Mouse (Mus musculus) Patski (cell line): ENCODE results near the gene Hcn1. TPM values are rescaled to one million over a fixed set of nuclear protein-coding genes. Genes with fewer than 3 reads are reported as not detected.

Experiments
- ATAC-seq: fragments of 100-300 bp; one replicate; pipeline ENCODE4 v1.8.0; 2021
- CTCF ChIA-PET: fragments of 350-600 bp; sonication (Branson Sonifier 250); formaldehyde crosslinking; loops from one replicate; lab custom pipeline; 2022; ENCODE audit warnings: inconsistent platforms; lab: Charles Lee
- POLR2A ChIA-PET: fragments of 350-600 bp; sonication (Branson Sonifier 250); formaldehyde crosslinking; loops from one replicate; lab custom pipeline; 2022; ENCODE audit warnings: antibody characterized with exemption, inconsistent platforms; lab: Charles Lee
- DNase-seq: peaks from one replicate; pipeline ENCODE4 v3.0.0-alpha.2; 2011; ENCODE audit warnings: low read depth, low spot score
- H3K27me3 ChIP-seq: fragments of 371-371 bp; one replicate; pipeline ENCODE4 v1.5.1; 2021
- CTCF ChIP-seq: fragments of 100-300 bp; IDR thresholded peaks from one replicate; pipeline ENCODE4 v1.5.1; 2021
- in situ Hi-C: fragments of 300-500 bp; cut with MboI; formaldehyde crosslinking; loops from 3 replicates; pipeline ENCODE4 v1.11.1; 2018; ENCODE audit warnings: low pct_unique_long_range_greater_than_20kb, mixed read lengths
- polyA plus RNA-seq: library from polyadenylated mRNA; unstranded; gene quantifications from one replicate; pipeline ENCODE4 v1.2.3, GENCODE M21; 2021

The Hcn1 gene
- polyA plus RNA-seq, 1 experiment from 2014 or later, result 0.01 TPM

DNA sequence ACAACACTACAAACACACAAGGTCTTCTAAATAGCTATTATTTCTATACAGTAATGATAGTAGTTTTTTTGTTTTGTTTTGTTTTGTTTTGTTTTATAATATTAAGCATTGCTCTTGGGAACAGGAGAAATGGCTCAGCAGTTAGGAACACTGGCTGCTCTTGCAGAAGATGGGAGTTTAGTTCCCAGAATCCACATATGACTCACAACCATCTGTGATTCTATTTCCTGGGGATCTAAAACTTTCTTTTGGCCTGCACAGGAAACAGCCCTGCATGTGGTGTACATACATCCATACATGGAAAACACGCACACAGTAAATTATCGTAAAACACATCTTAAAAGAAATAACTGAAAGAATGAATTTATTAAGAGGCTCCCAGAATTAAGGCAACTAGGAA lies 9.8 kb downstream of the Hcn1 start:
- H3K27me3 ChIP-seq, result no peaks in the 10 kb centered on the region
- no peak for TF ChIP-seq CTCF
- CTCF ChIA-PET, result interaction anchor here (1.3 kb wide), 1 partner anchor 9 kb away, joined by 3 read pairs; no protein-coding TSS in a partner anchor
- ATAC-seq, result no peak
- no peak for DNase-seq
- in situ Hi-C loops, result no loop called here
- POLR2A ChIA-PET, result interaction anchor here (0.7 kb wide), 1 partner anchor 166 kb away, joined by 3 read pairs; no protein-coding TSS in a partner anchor

- in situ Hi-C loops, result no loop called here
- DNase-seq (no peak), ATAC-seq (no peak)
- ChIA-PET CTCF (no interaction called here), POLR2A (no interaction called here)
- no peaks in the 10 kb centered on the region for H3K27me3 ChIP-seq
- no peak for TF ChIP-seq CTCF
Measured at GRCm38 (mm10) chr13:117619544-117619943, 17.4 kb downstream of the Hcn1 start.

- CTCF ChIA-PET, result no interaction called here
- no peaks in the 10 kb centered on the region for H3K27me3 ChIP-seq
- POLR2A ChIA-PET, result no interaction called here
- TF ChIP-seq CTCF, result no peak
- DNase-seq, result no peak
- in situ Hi-C loops, result no loop called here
- no peak for ATAC-seq
Measured at GRCm38 (mm10) chr13:117657501-117657900, 55.4 kb downstream of the Hcn1 start.

DNA sequence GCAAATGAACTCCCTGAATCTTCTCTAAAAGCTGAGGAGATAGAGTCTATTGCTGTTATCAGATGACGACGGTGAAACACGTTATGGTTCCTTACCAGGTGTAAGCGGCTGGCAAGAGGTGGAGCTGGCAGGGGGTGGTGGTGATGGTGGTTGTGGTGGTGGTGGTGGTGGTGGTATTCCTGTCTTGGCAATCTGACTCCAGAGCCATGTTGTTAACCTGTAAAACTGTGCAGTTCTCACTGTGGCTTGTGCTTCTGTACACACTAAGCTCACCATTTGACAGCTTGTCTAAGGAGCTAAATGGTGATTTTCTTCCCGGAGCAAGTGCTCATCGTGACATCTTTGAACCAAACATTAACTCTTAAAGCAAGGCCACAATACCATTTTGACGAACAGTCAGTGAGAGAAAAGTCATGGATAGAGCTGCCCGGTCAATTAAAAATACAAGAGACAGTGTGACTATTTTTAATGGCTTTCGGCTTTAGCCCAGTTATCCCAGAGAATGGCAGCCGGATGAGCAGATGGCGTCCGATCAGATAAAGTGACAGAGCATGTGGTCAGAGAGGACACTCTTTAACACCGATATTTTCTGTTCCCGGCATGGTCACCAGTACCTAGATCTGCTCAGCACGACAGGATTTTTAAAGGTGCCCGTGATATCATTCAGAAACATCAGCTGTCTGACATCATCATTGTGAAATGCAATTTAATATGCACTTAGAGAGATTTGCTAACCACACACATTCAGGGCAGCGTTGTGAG lies 56.5 kb downstream of the Hcn1 start:
- CTCF ChIA-PET, result interaction anchor here (1.0 kb wide), 1 partner anchor 55 kb away, joined by 3 read pairs; no protein-coding TSS in a partner anchor
- ATAC-seq, result no peak
- no peak for DNase-seq
- POLR2A ChIA-PET, result no interaction called here
- TF ChIP-seq CTCF, result no peak
- in situ Hi-C loops, result no loop called here
- no peaks in the 10 kb centered on the region for H3K27me3 ChIP-seq

DNA sequence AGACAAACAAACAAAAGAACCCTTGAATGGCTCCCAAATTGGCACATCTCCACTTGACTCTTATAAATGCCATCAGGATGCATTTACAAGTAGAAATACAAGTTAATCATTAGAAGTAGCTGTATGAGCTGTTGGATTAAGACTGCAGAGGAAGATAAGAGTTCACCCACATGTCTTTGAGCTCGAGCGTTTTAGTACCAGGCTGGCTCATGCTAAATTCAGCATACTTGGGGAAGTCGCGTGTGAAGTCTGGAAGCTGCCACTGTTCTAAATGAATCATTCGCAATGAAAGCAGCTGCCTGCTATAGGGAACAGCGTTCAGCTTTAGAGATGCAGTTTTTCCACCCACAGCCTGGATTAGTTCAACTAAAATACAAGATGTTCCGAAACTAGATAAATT lies 57.4 kb downstream of the Hcn1 start:
- TF ChIP-seq CTCF, result no peak
- H3K27me3 ChIP-seq, result no peaks in the 10 kb centered on the region
- in situ Hi-C loops, result no loop called here
- DNase-seq (peak; percentile 34), ATAC-seq (peak; percentile 88)
- ChIA-PET POLR2A (no interaction called here), CTCF (interaction anchor here (1.0 kb wide), 1 partner anchor 56 kb away, joined by 3 read pairs; no protein-coding TSS in a partner anchor)

DNA sequence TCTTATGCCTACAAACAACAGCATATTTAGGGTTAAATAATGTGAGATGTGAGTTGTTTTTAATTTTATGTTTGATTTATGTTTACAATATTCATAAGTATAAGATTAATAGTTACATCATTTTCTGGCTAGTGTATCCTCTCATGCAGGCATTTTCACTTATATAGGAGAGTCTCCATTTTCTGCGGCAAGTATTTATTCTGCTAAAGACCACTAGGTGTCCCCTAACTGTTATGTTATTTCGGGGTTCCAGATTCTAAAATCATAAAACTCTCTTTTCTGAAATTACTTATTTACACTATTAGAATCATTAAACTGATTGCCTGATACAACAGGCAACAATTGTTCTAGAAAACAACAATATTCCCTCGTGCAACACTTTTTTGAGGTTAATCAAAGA lies 60.5 kb downstream of the Hcn1 start:
- POLR2A ChIA-PET, result no interaction called here
- DNase-seq, result no peak
- no peak for ATAC-seq
- no peaks in the 10 kb centered on the region for H3K27me3 ChIP-seq
- in situ Hi-C loops, result no loop called here
- CTCF ChIA-PET, result no interaction called here
- TF ChIP-seq CTCF, result no peak

DNA sequence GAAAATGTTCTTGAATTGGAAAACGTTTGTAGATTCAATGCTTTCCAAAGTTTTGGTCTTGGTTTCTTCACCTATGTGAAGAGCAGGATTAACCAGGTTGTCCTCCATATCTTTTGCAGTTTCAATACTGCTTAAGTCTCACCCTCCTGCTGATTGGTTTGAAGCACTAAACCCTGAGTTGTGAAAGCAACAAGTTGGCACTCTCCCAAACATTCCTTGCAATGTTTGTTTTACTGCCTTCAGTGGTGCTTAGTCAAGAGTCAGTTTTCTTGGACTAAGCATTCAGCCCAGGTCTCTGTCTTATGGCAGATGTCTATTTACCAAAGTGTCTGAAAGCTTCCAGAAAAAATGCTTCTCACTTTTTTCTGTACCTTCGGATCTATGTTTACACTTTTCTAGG lies 67.2 kb downstream of the Hcn1 start:
- in situ Hi-C loops, result no loop called here
- no peak for TF ChIP-seq CTCF
- ChIA-PET CTCF (no interaction called here), POLR2A (no interaction called here)
- ATAC-seq (no peak), DNase-seq (no peak)
- H3K27me3 ChIP-seq, result no peaks in the 10 kb centered on the region

- in situ Hi-C loops, result no loop called here
- no peak for DNase-seq
- H3K27me3 ChIP-seq, result no peaks in the 10 kb centered on the region
- no peak for TF ChIP-seq CTCF
- ChIA-PET CTCF (no interaction called here), POLR2A (no interaction called here)
- no peak for ATAC-seq
Measured at GRCm38 (mm10) chr13:117671851-117672250, 69.7 kb downstream of the Hcn1 start.

GRCm38 (mm10) chr13:117676418-117676817 lies 74.3 kb downstream of the Hcn1 start:
- H3K27me3 ChIP-seq, result no peaks in the 10 kb centered on the region
- DNase-seq, result no peak
- in situ Hi-C loops, result no loop called here
- ChIA-PET CTCF (interaction anchor here (0.9 to 1.5 kb wide), 2 partner anchors 11 to 25 kb away, joined by 3 read pairs; no protein-coding TSS in a partner anchor), POLR2A (no interaction called here)
- ATAC-seq, result no peak
- TF ChIP-seq CTCF, result no peak

- no peak for ATAC-seq
- DNase-seq, result no peak
- no peak for TF ChIP-seq CTCF
- no peaks in the 10 kb centered on the region for H3K27me3 ChIP-seq
- CTCF ChIA-PET, result interaction anchor here (1.2 kb wide), 1 partner anchor 11 kb away, joined by 3 read pairs; no protein-coding TSS in a partner anchor
- POLR2A ChIA-PET, result no interaction called here
- in situ Hi-C loops, result no loop called here
Measured at GRCm38 (mm10) chr13:117687670-117688069, 85.5 kb downstream of the Hcn1 start.

DNA sequence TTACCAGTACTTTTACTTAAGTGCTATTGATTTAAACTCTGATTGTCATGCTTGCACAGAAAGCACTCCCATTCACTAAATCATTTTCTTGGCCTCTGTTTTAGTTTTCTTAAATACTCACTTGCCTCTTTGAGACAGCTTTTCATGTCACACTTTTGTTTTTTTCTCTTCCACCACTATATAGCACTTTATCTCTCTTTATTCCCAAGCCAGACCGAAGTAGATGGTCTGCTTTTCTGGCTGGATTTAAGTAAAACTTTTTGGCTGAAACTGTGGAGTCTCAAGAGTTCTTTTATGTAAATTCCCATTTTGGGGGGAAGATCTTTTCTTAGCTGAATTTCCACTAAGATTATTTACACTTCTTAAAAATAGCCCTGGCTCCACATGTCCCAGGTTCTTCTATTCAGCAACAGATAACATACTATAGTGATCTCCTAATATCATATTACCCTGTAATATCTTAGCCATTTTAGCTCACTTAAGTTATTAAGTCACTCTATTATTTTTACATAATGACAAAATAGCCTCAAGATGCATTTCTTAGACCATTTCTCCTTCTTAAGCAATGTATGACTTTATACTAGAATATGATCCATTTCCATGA lies 92.7 kb downstream of the Hcn1 start:
- DNase-seq, result no peak
- in situ Hi-C loops, result no loop called here

More for the DNA sequence above, 92.7 kb downstream of the Hcn1 start:
- ChIA-PET CTCF (interaction anchor here (1.0 kb wide), 1 partner anchor 9 kb away, joined by 3 read pairs; no protein-coding TSS in a partner anchor), POLR2A (no interaction called here)
- H3K27me3 ChIP-seq, result no peaks in the 10 kb centered on the region
- no peak for TF ChIP-seq CTCF
- no peak for ATAC-seq
